Mouse (Mus musculus) C2C12 (cell line): ENCODE measurements at regions not wholly inside any gene's neighbourhood (a gene's known extent, or its start where the extent isn't known, plus 50 kb on each side); places are given as distances from the start of the nearest gene placed in this dataset.

Experiments used
- CEBPB ChIP-seq: IDR thresholded peaks from one replicate; pipeline ENCODE4 v1.6.1; 2011; ENCODE audit warnings: low read depth, mild to moderate bottlenecking, control low read depth, moderate library complexity
- CTCF ChIP-seq: IDR thresholded peaks from one replicate; pipeline ENCODE4 v1.5.1; 2011; ENCODE audit not compliant: control insufficient read depth, insufficient read depth, insufficient read length
- MAX ChIP-seq: IDR thresholded peaks from one replicate; pipeline ENCODE4 v1.6.1; 2011; ENCODE audit warnings: mild to moderate bottlenecking, control low read depth
- MYOD1 ChIP-seq: IDR thresholded peaks from one replicate; pipeline ENCODE4 v1.6.1; 2011; ENCODE audit warnings: low read depth; ENCODE audit not compliant: control insufficient read depth, insufficient read length
- MYOG ChIP-seq: IDR thresholded peaks from one replicate; pipeline ENCODE4 v1.6.1; 2011; ENCODE audit not compliant: control insufficient read depth, insufficient read length; ENCODE audit errors: extremely low read depth
- USF1 ChIP-seq: IDR thresholded peaks from one replicate; pipeline ENCODE4 v1.6.1; 2011; ENCODE audit warnings: low read depth, mild to moderate bottlenecking, control low read depth, moderate library complexity

DNA sequence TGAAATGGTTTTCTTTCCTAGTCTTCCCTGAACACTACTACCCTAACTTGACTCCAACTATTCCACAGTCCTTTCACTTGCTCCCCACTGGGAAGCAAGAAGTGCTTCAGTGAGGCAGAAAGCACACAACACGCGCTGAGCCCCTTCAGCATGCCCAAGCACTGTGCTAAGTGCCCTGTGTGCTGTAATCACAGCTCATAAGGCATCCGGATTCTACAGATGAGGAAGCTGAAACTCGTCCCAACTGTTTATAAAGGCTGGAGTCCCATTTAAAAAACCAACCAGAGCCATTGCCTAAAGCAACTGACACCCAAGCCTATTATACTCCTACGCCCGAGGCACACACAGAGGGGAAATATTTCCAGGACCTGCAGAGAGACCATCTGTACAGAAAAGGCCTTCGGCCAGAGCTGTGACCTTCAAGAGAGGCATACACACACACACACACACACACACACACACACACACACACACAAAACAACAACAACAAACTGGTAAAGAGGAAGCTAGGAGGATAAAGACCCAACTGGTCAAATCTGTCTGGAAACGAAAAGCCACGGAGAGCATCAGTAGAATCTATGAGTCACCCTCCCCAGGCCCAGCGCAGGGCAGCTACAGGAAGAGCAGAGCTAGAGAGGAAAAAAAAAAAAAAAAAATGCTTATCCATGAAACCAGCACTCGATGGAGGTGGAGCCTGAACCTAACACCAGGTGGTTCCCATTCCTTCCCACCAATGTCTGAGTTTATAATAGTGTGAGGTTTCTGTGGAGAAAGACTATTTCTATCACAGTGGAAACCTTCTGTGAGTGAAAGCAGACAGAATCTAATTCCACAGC lies 315.4 kb upstream of the Jmjd1c start:
- TF ChIP-seq MYOG (no peak), MYOD1 (no peak), CTCF (no peak), MAX (no peak), USF1 (no peak), CEBPB (no peak)
